Mouse (Mus musculus) retina, postnatal 1 day (tissue): ENCODE results near the gene Gm28870.
"Not testable (repeated sequence)": the region's sequence is repeated elsewhere in the genome, so short reads cannot be mapped to it uniquely, and the experiment has no call there.

Experiments
- DNase-seq: peaks from one replicate; pipeline ENCODE4 v3.0.0-alpha.2; 2012

The Gm28870 gene

DNA sequence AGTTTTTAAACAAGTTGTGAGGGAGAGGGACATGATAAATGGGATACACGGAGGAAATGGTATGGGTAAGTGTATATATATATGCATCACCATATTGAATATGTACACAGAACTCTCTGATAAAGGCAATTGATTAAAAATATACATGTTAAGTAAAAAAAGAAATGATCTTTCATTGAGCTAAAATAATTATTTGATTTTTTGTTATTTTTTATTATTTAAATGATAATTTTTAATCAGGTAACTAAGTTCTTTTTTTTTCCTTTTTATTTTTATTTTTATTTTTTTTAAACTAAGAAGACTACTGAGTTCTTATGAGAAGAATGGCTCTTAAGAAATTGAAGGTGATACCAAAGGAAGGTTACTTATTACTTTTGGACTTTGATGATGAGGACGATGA, at the start of gene Gm28870:
Gm28870 (plus strand) TSS at position 301 of the 400 bp plus-strand sequence.
- not testable (repeated sequence) for DNase-seq
